Mouse (Mus musculus): ENCODE data around the gene Gm36028.

The Gm36028 gene

DNA sequence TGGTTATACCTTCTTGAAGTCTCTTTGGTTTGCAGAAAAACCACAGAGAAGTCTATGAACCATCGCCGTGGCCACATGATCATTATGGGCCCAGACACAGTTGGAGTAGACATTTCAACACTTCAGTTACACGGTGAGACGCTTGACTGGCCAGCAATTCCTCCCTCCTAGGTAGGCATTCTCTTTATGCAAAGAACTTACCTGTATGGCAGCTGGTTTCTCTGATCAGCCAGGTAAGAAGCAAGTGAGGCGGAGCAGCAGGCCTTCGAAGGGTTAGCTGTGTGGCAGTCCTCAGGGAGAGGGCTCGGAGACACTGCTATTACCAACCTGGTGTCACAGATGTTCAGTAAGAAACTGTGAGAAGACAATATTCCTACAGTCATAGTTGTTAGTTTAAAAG, 733 bp downstream of the Gm36028 start:
- in situ Hi-C loops (cut with MboI): no loop called here

DNA sequence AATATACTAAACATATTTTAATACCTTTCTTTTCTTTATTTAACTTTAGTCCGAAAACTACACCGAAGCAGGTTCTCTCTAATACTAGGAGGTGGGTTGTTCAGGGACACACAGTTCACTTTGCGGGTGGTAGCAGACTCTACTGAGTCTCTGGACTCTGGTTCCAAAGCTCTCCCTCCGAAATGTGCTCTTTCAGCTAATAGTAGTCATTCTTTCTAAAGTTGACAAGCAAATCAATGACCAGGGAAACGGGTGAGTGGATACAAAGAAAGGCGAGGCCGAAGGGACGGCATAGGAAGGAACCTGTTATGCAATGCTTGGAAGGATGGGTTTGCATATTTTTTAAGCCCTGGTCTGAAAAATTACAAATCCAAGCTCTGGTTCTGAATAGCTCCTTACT, 3.5 kb downstream of the Gm36028 start:
- in situ Hi-C loops (cut with MboI): no loop called here

DNA sequence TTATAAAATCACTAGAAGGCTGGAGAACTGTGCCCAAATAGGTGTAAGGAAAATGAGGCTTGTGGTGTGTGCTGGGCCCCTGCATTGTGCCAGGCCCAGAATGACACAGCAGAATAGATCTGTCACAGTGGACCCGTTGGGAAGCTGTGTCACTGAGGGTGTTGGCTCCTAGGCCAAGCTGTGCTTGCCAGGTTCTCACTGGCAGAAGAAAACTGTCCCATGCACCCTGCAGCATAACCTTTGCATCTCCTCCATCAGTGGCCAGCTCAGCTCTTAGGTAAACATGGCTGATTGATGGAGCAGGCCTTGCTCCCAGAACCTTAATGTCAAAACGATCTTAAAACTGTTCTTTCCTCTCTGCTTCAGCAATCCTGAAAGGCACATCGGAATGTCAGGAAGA, 4.6 kb downstream of the Gm36028 start:
- in situ Hi-C loops (cut with MboI): no loop called here

DNA sequence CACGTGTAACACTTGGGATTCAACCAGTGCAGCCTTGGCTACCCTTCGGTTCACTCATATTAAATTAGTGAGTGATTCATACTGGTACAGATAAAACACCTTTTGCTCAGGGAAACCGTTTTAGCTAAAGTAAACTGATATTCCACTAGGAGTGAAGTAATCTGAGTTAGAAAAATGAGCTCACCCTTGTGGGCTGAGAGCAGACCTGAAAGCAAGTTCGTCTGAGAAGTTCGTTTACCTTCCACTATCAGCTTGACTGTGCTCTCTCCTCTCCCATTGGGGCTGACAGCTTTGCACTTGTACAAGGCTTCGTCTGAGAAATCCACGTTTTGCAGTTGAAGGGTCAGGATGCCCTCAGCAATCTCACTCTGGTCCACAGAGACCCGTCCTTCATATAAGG, 5.4 kb downstream of the Gm36028 start:
- in situ Hi-C loops (cut with MboI): no loop called here

GRCm38 (mm10) chr16:37854593-37854992, 6.4 kb downstream of the Gm36028 start:
- in situ Hi-C loops (cut with MboI): no loop called here

- in situ Hi-C loops (cut with MboI): no loop called here
Measured at GRCm38 (mm10) chr16:37854054-37854453, 6.9 kb downstream of the Gm36028 start.

DNA sequence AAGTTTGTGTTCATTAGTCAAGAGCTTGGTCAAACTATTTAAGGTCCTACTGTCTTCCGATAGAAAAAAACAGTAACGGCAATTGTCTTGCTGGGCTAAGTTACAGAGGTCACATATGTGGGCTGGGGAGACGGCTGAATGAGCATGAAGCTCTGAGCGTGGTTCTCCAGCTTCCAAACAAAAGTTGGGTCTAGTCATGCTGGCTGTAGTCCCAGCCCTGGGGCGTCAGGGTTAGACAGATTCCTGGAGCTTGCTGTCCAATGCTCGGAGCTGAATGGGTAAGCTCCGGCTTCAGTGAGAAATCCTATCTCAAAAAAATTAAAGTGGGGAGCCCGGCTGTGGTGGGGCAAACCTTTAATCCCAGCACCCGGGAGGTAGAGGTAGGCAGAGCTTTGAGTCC, 7.7 kb downstream of the Gm36028 start:
- in situ Hi-C loops (cut with MboI): no loop called here

DNA sequence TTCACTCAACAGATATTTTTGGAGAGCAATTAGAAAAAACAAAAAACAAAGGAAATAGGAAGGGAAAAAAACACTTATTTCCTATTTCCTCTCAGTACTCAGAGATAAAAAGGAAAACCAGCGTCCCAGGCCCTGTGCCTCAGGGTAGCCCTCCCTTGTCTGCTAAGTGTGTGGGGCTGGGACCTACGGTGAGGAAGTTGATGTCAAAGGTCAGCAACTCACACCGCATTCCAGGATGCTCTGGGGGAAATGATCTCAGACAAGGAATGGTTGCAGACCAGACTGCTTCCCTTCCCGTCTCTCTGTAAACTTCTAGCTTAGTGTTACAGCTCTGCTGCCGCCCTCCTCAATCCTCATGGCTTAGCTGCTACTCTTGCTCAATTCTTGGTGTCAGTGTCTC, 9.6 kb downstream of the Gm36028 start:
- in situ Hi-C loops (cut with MboI): no loop called here

DNA sequence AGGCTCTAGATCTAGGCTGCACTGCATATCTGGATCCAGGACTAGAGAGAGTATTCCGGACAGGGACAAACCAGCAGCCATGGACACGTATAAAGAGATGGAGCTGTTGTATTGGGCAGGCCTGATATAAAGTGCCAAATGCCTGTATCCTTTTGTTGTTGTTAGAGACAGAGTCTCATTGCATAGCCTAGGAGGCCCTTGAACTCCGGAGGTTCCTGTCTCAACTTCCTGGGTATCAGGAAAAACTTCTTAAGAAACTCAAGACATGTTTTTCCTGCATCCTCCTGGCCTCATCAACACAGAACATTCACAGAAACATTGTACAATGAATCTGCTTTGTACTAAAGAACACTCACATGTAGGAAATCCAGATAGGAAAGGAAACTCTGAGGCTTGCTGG, 13.9 kb downstream of the Gm36028 start:
- in situ Hi-C loops (cut with MboI): no loop called here

DNA sequence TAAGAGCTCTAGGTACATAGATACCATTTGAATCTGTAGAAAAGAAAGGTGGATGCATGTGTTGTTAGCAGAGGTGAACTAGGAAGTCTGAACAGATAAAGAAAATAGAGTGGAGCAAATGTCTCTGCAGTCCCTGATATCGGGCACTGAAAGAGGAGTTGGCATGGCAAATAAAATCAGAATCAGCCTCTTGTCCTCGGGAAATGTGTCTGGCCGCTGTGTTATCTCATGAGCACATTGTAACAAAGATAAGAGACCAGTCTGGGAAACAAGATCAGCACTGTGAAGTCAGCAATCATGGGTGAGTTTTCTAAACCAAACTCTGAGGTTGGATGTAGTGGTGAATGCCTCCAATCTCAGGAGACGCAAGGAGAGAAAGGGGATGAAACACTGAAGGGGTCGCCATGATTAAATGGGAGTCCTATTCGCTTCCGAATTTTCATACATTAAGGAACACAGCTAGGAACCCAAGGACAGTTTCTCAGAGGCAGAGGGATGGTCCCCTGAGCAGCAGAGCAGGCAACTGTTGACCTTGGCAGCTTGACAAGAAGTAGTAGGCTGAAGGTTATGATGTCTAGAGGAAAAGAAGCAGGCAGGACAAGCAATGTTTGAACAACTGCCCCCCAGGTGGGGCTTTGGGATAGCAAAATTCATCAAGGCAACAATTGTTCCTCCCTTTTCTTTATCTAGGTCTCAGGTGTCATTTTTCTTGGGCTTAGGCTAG, 15.6 kb downstream of the Gm36028 start:
- in situ Hi-C loops (cut with MboI): no loop called here

DNA sequence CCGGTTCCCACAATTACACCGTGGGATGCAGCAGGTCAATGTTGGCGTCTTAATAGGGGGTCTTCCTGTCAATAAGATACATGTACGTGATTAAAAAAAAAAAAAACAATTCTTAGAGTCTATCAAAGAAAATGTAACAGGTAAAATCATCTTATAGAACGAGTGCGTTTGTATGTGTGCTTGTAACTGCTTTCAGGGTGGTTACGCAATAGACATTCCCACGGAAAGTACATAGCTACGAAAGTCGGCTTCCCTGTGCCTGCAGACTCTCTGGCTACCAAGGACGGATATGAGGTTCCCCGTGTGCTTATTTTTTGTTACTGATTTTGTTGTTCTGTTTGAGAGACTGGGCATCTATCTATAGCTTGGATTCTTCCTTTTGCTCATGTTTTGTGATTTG, 17.2 kb downstream of the Gm36028 start:
- in situ Hi-C loops (cut with MboI): no loop called here

GRCm38 (mm10) chr16:37842439-37842838, 18.5 kb downstream of the Gm36028 start:
- in situ Hi-C loops (cut with MboI): no loop called here

DNA sequence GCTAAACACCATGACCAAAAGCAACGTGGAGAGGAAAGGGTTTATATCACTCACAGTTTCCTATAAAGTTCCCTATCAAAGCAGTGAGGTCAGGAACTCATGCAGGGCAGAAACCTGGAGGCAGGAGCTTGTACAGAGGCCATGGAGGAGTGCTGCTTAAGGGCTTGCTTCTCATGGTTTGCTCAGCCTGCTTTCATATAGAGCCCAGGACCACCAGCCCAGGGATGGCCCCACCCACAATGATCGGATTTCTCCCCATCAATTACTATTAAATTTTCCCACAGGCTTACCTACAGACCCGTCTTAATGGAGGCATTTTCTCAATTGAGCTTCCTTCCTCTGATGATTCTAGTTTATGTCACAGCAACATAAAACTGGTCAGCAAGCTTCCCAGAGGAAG, 23.4 kb downstream of the Gm36028 start:
- in situ Hi-C loops (cut with MboI): no loop called here

GRCm38 (mm10) chr16:37831041-37831440, 29.9 kb downstream of the Gm36028 start:
- in situ Hi-C loops (cut with MboI): no loop called here

DNA sequence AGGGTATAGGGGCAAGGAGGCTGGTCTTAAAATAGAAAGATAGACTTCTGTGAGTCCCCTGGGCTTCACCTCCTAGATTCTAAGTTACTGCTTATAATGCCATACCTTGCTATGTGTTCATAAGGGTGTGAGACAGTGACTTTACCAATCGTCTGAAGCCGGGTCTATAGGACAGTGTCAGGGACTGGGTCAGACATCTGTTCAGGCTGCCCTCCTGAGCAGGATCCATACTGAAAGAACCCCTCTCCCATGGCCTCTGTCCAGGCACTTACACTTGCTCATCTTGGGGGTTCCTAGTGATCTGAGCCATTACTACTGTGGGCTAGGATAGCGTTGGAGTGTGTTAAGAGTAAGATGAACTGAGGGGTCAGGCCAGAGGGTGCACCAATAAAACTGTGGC, 34.7 kb downstream of the Gm36028 start:
- in situ Hi-C loops (cut with MboI): no loop called here

DNA sequence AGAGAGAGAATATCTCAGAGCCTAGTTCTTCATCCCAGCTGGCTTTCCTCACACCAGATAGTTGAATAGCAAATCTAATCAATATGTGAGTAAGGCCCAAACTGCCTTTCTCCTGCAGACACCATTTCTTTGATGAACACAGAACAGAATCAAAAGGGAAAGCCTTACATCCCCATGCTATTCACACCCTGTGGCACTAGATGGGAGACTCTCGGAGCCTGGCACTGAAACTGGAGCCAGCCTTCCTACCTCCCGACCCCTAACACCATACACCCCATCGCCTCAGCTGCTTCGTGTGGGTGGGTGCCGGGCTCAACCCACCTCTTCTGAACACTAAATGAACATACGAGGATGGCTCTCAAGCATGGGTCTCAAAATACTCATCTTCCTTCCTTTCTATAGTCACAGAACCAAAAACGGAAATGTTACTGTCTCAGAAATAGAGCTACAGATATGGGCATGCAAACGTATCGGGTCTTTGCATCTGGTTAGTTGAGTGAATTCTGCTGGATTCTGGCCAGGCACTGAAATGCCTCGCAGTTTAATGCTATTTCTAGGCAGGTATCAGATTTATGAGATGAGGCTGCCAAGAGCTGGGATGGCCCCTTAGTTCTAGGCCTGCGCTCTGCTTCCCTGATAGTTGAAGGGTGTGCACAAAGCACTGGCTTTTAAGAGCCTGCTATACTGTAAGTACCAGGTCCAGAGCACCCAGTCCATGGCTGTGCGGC, 36.0 kb downstream of the Gm36028 start:
- in situ Hi-C loops (cut with MboI): no loop called here

DNA sequence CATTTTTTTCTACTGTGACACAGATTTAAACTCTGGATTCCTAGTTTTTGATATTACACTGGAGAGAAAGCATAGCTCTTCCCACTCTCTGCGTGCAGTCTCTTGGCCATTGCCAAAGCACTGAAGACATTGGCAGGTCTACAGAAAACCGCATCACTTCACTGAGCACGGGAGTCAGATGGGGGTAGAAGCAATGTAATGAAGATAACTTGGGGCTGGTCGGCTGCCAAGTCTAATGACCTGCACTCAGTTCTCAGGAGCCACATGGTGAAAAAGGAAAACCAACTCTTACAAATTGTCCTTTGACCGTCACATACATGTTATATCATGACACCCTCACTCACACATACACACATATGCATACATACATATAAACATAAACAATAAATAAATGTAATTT, 37.0 kb downstream of the Gm36028 start:
- in situ Hi-C loops (cut with MboI): no loop called here

- in situ Hi-C loops (cut with MboI): no loop called here
Measured at GRCm38 (mm10) chr16:37817986-37818385, 43.0 kb downstream of the Gm36028 start.

- in situ Hi-C loops (cut with MboI): no loop called here
Measured at GRCm38 (mm10) chr16:37814383-37814971, 46.5 kb downstream of the Gm36028 start.

- in situ Hi-C loops (cut with MboI): no loop called here
Measured at GRCm38 (mm10) chr16:37813691-37814382, 47.1 kb downstream of the Gm36028 start.

DNA sequence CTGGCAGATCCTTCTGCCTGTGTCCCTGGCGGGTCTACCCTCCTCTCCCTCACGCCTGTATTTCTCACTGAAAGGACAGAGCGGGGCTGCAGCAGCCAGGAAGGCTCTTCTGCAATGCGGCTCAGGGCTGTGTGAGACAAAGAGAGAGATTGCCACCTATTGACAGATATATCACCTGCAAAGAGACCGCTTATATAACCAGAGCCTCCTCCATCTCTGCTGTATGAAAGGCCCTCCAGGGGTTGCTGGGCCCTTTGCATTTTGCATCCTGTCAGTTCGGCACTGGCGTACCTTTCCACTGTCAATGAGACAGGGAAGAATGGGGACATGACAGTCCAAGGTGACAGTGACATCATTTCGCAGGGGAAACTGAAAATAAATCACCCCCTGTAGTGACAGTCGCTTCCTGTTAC, 48.5 kb downstream of the Gm36028 start:
- in situ Hi-C loops (cut with MboI): no loop called here

DNA sequence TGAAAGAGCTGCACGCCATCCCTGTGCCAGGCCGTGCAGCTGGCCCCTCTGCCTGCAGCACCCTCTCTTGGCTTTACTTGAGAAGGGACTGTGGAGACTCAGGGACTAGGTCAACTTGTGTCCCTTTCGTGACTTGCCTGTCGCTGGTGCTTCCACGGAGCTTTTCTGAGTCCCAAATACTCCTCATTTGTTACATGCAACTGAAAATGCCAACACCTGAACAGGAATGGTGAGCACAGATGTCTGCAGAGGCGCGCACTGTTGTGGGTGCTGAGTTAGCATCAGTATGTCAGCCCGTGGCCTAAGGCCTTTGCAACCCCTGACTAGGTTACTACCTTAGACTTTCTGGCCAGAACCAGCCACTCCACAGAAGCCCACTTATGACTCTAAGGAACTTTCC, 49.1 kb downstream of the Gm36028 start:
- in situ Hi-C loops (cut with MboI): no loop called here

GRCm38 (mm10) chr16:37809623-37809992, 51.3 kb downstream of the Gm36028 start:
- in situ Hi-C loops (cut with MboI): no loop called here

All from mature B cell (primary cell).